Mouse (Mus musculus) stomach, embryonic 15.5 days (tissue): ENCODE measurements at regions not wholly inside any gene's neighbourhood (a gene's known extent, or its start where the extent isn't known, plus 50 kb on each side); places are given as distances from the start of the nearest gene placed in this dataset.

Experiments used
- ATAC-seq: fragments of 200-750 bp; cut with Nextera tagmentation; 2 replicates; pipeline ENCODE4 v1.8.0; 2017; ENCODE audit warnings: low read depth, moderate number of reproducible peaks, moderate TSS enrichment; ENCODE audit not compliant: insufficient read depth, low FRiP score
- H3K27ac ChIP-seq: fragments of 300-500 bp; sonication (generic); 2 replicates; pipeline ENCODE4 v1.5.1; 2015; ENCODE audit warnings: mild to moderate bottlenecking, inconsistent platforms
- H3K27me3 ChIP-seq: fragments of 300-500 bp; sonication (generic); replicated peaks from 2 replicates; pipeline ENCODE4 v1.6.1; 2015; ENCODE audit warnings: inconsistent platforms
- H3K36me3 ChIP-seq: fragments of 300-500 bp; sonication (generic); 2 replicates; pipeline ENCODE4 v1.6.1; 2015; ENCODE audit warnings: inconsistent platforms
- H3K4me1 ChIP-seq: fragments of 300-500 bp; sonication (generic); 2 replicates; pipeline ENCODE4 v1.6.1; 2015; ENCODE audit warnings: inconsistent platforms
- H3K4me2 ChIP-seq: fragments of 300-500 bp; sonication (generic); 2 replicates; pipeline ENCODE4 v1.6.1; 2015; ENCODE audit warnings: mild to moderate bottlenecking, inconsistent platforms
- H3K4me3 ChIP-seq: fragments of 300-500 bp; sonication (generic); replicated peaks from 2 replicates; pipeline ENCODE4 v1.5.1; 2015; ENCODE audit warnings: inconsistent platforms
- H3K9ac ChIP-seq: fragments of 300-500 bp; sonication (generic); 2 replicates; pipeline ENCODE4 v1.6.1; 2015; ENCODE audit warnings: inconsistent platforms
- H3K9me3 ChIP-seq: fragments of 300-500 bp; sonication (generic); 2 replicates; pipeline ENCODE4 v1.6.1; 2016; ENCODE audit warnings: inconsistent platforms
- WGBS: fragments of 180-500 bp; shearing (Covaris S2); methylation state at CpG from one replicate; pipeline ENCODE4 v1.1.7; 2015; 5-methylcytosine and 5-hydroxymethylcytosine counted together

GRCm38 (mm10) chr7:115322989-115323388 lies 579.5 kb downstream of the Insc start:
- no peak overlapping the region for H3K4me2 ChIP-seq
- 67% methylated on average over 5 of the region's 5 CpGs for WGBS
- no peak for ATAC-seq

GRCm38 (mm10) chr7:115328300-115328699 lies 584.8 kb downstream of the Insc start:
- no peak for ATAC-seq
- 55% methylated on average over 3 of the region's 3 CpGs for WGBS

More at GRCm38 (mm10) chr7:115322989-115323388, 579.5 kb downstream of the Insc start:
- Histone ChIP-seq H3K27ac (no peak overlapping the region), H3K36me3 (no peaks in the 10 kb centered on the region), H3K9ac (no peak overlapping the region), H3K9me3 (no peaks in the 10 kb centered on the region), H3K4me1 (peaks cover 4% of the 10 kb centered on the region; the same call in 1 of the 2 replicates), H3K4me3 (no peak overlapping the region), H3K27me3 (no peaks in the 10 kb centered on the region)

DNA sequence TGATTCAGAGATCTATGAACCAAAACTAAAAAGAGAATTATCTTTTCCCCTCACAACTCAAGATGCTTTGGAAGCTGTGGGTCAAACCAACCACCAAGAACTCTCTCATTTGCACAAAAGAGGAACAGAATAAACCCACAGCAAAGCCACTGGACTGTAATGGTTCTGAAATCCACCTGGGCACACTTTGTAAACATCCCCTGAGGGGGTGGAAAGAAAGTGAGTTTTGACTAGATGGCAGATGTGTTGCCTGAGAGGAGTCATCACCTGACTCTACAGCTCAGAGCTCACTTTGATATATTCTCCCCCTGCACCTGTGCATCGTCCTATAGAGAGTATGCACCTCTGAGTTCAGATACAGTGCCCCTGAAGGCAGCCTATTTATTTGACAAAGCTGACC lies 588.2 kb downstream of the Insc start:
- Histone ChIP-seq H3K9ac (no peak overlapping the region), H3K36me3 (no peaks in the 10 kb centered on the region), H3K4me3 (no peak overlapping the region), H3K4me2 (no peak overlapping the region), H3K4me1 (no peaks in the 10 kb centered on the region), H3K27ac (no peak overlapping the region), H3K27me3 (no peaks in the 10 kb centered on the region), H3K9me3 (no peaks in the 10 kb centered on the region)
- no peak for ATAC-seq
- 75% methylated on average over 1 of the region's 1 CpGs for WGBS

More at GRCm38 (mm10) chr7:115328300-115328699, 584.8 kb downstream of the Insc start:
- no peak overlapping the region for H3K4me2 ChIP-seq
- no peaks in the 10 kb centered on the region for H3K4me1 ChIP-seq
- no peak overlapping the region for H3K9ac ChIP-seq
- H3K9me3 ChIP-seq: no peaks in the 10 kb centered on the region
- no peaks in the 10 kb centered on the region for H3K36me3 ChIP-seq
- H3K4me3 ChIP-seq: no peak overlapping the region
- no peaks in the 10 kb centered on the region for H3K27me3 ChIP-seq
- no peak overlapping the region for H3K27ac ChIP-seq

DNA sequence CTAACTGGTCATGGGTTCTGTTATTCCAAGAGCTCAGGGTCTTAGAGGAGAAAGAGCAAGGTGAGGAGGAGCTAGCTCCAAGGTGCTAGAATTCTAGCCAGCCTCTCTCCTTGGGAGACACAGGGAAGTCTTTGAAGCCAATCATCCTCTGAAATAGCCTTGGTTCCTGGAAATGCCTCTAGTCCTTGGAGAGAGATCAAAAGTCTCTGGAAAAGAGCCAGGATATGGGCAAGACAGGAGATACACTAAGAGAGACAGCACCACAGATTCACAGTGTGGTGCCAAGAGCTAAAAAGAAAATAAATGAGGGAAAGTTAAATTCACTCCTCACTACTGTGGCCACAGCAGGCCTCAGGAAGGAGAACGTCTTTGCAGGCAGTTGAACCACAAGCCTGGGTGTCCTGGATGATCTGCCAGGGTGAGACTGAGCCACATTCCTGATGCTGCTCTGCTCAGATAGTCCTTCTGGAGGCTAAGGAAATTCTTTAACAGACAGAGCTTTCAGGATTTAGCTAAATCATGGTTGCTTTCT lies 589.6 kb downstream of the Insc start:
- Histone ChIP-seq H3K36me3 (no peaks in the 10 kb centered on the region), H3K9ac (no peak overlapping the region), H3K4me3 (no peak overlapping the region), H3K9me3 (no peaks in the 10 kb centered on the region), H3K4me2 (no peak overlapping the region), H3K27me3 (no peaks in the 10 kb centered on the region), H3K27ac (no peak overlapping the region), H3K4me1 (no peaks in the 10 kb centered on the region)
- 43% methylated on average over 1 of the region's 1 CpGs for WGBS
- ATAC-seq: no peak

DNA sequence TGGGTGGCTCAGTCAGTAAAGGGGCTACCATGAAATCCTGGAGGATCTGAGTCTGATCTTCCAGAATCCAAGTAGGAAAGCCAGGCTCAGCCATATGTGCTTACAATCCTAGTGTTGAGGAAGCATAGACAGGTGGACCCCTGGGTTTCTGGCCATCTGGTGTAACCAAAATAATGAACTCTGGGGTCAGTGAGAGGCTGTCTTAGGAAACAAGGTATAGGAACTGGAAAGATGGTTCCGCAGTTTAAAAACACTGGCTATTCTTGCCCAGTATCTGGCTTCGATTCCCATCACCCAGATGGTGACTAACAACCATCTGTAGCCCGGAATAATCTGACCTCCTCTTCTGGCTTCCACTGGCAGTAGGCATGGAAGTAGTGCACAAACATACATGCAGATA lies 591.6 kb downstream of the Insc start:
- no peak overlapping the region for H3K27ac ChIP-seq
- 92% methylated on average over 3 of the region's 3 CpGs for WGBS
- no peak overlapping the region for H3K4me2 ChIP-seq
- H3K4me3 ChIP-seq: no peak overlapping the region
- no peaks in the 10 kb centered on the region for H3K4me1 ChIP-seq
- no peaks in the 10 kb centered on the region for H3K9me3 ChIP-seq
- H3K36me3 ChIP-seq: no peaks in the 10 kb centered on the region
- no peak overlapping the region for H3K9ac ChIP-seq
- ATAC-seq: no peak
- no peaks in the 10 kb centered on the region for H3K27me3 ChIP-seq

DNA sequence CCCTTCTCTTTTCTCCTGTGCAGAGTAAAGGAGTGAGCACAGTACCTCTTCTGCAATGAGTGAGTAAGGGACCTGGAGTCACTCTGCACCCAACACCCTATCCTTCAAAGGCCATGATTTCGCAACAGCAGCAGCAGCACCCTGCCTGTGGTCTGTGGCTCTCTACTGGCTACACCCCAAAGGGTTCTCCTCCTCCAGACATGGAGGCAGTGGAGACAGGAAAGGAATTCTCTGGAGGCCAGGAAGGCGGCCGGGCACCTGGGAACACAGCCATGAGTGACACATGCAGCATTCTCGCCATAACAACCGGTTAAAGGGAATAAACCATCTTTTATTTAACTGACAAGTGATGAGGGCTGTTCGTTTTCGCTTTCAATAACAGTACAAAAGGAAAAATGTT lies 596.7 kb downstream of the Insc start:
- WGBS: 67% methylated on average over 7 of the region's 7 CpGs
- Histone ChIP-seq H3K27me3 (no peaks in the 10 kb centered on the region), H3K4me3 (no peak overlapping the region), H3K36me3 (no peaks in the 10 kb centered on the region), H3K27ac (no peak overlapping the region), H3K9ac (no peak overlapping the region), H3K4me1 (no peaks in the 10 kb centered on the region), H3K9me3 (no peaks in the 10 kb centered on the region), H3K4me2 (no peak overlapping the region)
- no peak for ATAC-seq

DNA sequence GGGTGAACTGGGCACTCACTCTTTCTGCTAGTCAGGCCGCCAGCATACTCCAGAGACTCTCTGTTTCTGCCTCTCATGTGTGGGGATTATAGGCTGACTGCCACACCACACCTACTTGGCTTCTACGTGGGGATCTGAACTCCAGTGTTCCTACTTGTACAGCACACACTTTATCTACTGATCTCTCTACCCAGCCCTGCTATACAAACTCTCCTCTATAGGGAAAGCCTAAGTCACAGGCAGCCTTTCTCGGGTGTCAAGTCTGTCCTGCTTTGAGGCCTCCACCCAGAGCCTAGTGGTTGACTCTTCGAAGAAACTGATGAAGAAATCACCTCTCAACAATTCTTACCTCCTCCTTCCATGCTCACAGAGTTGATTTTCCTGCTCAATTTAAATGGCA lies 597.5 kb downstream of the Insc start:
- H3K9ac ChIP-seq: no peak overlapping the region
- H3K27ac ChIP-seq: no peak overlapping the region
- no peaks in the 10 kb centered on the region for H3K36me3 ChIP-seq
- no peak for ATAC-seq
- WGBS: 59% methylated on average over 4 of the region's 4 CpGs
- H3K4me3 ChIP-seq: no peak overlapping the region
- no peaks in the 10 kb centered on the region for H3K9me3 ChIP-seq
- H3K4me2 ChIP-seq: no peak overlapping the region
- H3K4me1 ChIP-seq: no peaks in the 10 kb centered on the region
- no peaks in the 10 kb centered on the region for H3K27me3 ChIP-seq

GRCm38 (mm10) chr7:115345749-115346148 lies 602.3 kb downstream of the Insc start:
- WGBS: 69% methylated on average over 3 of the region's 3 CpGs
- Histone ChIP-seq H3K4me1 (no peaks in the 10 kb centered on the region), H3K27me3 (no peaks in the 10 kb centered on the region), H3K9me3 (no peaks in the 10 kb centered on the region), H3K27ac (no peak overlapping the region), H3K9ac (no peak overlapping the region), H3K4me2 (no peak overlapping the region), H3K36me3 (no peaks in the 10 kb centered on the region), H3K4me3 (no peak overlapping the region)
- no peak for ATAC-seq

- no peaks in the 10 kb centered on the region for H3K36me3 ChIP-seq
- no peaks in the 10 kb centered on the region for H3K27me3 ChIP-seq
- H3K4me1 ChIP-seq: no peaks in the 10 kb centered on the region
- no peak overlapping the region for H3K4me2 ChIP-seq
- ATAC-seq: no peak
- no peak overlapping the region for H3K9ac ChIP-seq
- H3K9me3 ChIP-seq: no peaks in the 10 kb centered on the region
- no peak overlapping the region for H3K4me3 ChIP-seq
- no peak overlapping the region for H3K27ac ChIP-seq
- WGBS: 55% methylated on average over 6 of the region's 6 CpGs
Measured at GRCm38 (mm10) chr7:115358711-115359110, 615.2 kb downstream of the Insc start.

DNA sequence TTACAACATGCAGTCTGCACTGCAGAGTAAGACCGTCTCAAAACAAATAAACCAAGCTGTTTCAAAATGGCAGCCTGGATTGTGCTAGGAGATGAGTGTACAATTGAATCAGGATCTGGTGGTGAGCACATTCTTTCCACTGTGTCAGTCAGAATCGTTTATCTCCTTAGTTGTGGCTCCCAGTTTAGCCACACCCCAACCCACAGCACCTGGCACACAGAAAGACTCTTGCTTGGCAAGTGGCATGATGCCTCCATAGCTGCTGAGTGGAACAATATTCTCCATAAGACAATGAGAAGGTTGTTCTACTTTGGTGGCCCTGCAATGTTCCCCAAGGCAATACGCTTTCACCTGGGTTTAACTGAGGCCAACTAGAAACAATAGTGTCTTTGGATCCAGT lies 616.6 kb downstream of the Insc start:
- no peaks in the 10 kb centered on the region for H3K4me1 ChIP-seq
- H3K4me2 ChIP-seq: no peak overlapping the region
- 73% methylated on average over 3 of the region's 3 CpGs for WGBS
- no peak overlapping the region for H3K27ac ChIP-seq
- H3K27me3 ChIP-seq: no peaks in the 10 kb centered on the region
- no peak for ATAC-seq
- H3K4me3 ChIP-seq: no peak overlapping the region
- no peaks in the 10 kb centered on the region for H3K36me3 ChIP-seq
- no peak overlapping the region for H3K9ac ChIP-seq
- no peaks in the 10 kb centered on the region for H3K9me3 ChIP-seq

- no peaks in the 10 kb centered on the region for H3K9me3 ChIP-seq
- ATAC-seq: no peak
- H3K9ac ChIP-seq: no peak overlapping the region
- no peaks in the 10 kb centered on the region for H3K36me3 ChIP-seq
- no peaks in the 10 kb centered on the region for H3K27me3 ChIP-seq
- 82% methylated on average over 2 of the region's 2 CpGs for WGBS
- no peak overlapping the region for H3K4me3 ChIP-seq
- H3K4me1 ChIP-seq: no peaks in the 10 kb centered on the region
- H3K4me2 ChIP-seq: no peak overlapping the region
- H3K27ac ChIP-seq: no peak overlapping the region
Measured at GRCm38 (mm10) chr7:115362117-115362516, 618.6 kb downstream of the Insc start.

DNA sequence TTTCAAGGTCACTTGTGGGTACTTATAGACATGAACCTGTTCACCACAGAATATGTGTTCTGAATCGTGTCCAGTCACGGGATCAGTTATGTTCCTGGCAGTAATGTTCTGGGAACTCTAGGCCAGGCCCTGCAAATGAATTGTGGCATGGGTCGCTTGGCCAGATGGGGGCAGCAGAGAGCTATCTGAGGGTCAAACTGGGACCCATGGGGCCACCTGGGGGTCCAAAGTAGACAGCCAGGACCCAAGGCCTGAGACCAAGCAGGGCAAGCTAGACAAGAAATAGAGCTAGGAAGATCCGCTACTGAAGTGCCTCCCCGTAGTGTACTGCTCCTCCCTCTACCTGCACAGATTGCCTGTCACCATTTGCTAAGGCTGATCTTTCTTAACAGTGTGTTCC lies 623.4 kb downstream of the Insc start:
- Histone ChIP-seq H3K27me3 (no peaks in the 10 kb centered on the region), H3K36me3 (no peaks in the 10 kb centered on the region)
- WGBS: 51% methylated on average over 5 of the region's 5 CpGs

DNA sequence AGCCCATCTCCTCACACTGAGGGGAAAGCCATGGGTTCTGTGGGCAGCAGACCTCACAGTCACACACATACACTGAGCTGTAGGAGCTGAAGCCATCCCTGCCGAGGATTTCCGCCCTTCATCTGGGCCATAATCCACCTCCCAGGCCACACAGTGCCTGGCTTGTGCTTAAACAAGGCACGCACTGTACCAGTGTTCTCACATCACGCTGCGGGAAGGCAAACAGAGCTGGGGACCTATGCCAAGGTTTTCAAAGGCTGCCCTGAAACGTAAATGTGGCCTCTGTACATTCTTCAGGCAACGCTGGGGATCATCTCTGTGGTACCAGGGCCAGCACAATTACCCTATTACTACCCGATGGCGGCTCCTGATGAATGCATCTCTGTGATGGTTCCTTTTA lies 627.6 kb downstream of the Insc start:
- Histone ChIP-seq H3K36me3 (no peaks in the 10 kb centered on the region), H3K9ac (no peak overlapping the region), H3K27me3 (no peaks in the 10 kb centered on the region), H3K4me1 (0 out of 2 replicates have a peak, but pooled peaks cover 4% of the 10 kb centered on the region), H3K9me3 (no peaks in the 10 kb centered on the region), H3K27ac (peak overlapping the region; percentile 4; the same call in 1 of the 2 replicates), H3K4me3 (no peak overlapping the region), H3K4me2 (no peak overlapping the region)
- 64% methylated on average over 9 of the region's 9 CpGs for WGBS
- ATAC-seq: no peak

More for the DNA sequence above, 623.4 kb downstream of the Insc start:
- Histone ChIP-seq H3K4me2 (no peak overlapping the region), H3K9me3 (no peaks in the 10 kb centered on the region), H3K9ac (no peak overlapping the region), H3K4me1 (no peaks in the 10 kb centered on the region), H3K4me3 (no peak overlapping the region), H3K27ac (no peak overlapping the region)
- ATAC-seq: no peak; the same call in 1 of the 2 replicates
